Mouse (Mus musculus): Measurements from ENCODE around the gene Gm17542. TPM values are rescaled to one million over a fixed set of nuclear protein-coding genes. Genes with fewer than 3 reads are reported as not detected.
A peak's percentile ranks its signal among the peaks of the same experiment; 100 is the strongest.
"Not testable (repeated sequence)": the region's sequence is repeated elsewhere in the genome, so short reads cannot be mapped to it uniquely, and the experiment has no call there.

Gm17542 gene
- not detected in 2 replicates for polyA plus RNA-seq (2015; fragmentation: Nextera tagmentation; extraction: Ambion mirVana)

DNA sequence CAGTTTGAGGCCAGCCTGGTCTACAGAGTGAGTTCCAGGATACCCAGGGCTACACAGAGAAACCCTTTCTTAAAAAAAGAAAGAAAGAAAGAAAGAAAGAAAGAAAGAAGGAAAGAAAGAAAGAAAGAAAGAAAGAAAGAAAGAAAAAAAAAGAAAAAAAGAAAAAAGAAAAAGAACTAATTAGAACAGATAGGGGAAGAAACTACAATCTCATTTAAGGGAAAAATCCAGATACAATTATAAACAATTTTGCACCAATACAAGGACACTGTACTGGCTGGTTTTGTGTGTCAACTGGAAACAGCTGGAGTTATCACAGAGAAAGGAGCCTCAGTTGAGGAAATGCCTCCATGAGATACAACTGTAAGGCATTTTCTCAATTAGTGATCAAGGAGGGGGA is at the start of gene Gm17542:
Gene Gm17542, minus strand, starts transcription at position 101 of the 400 bp plus-strand sequence.
- not testable (repeated sequence) for ATAC-seq (ENCODE audit: low read depth); H3K4me1 ChIP-seq (replicated peaks); H3K36me3 ChIP-seq; H3K27me3 ChIP-seq; H3K27ac ChIP-seq; H3K9ac ChIP-seq; H3K9me3 ChIP-seq (replicated peaks); H3K4me2 ChIP-seq; H3K4me3 ChIP-seq (replicated peaks); DNase-seq

DNA sequence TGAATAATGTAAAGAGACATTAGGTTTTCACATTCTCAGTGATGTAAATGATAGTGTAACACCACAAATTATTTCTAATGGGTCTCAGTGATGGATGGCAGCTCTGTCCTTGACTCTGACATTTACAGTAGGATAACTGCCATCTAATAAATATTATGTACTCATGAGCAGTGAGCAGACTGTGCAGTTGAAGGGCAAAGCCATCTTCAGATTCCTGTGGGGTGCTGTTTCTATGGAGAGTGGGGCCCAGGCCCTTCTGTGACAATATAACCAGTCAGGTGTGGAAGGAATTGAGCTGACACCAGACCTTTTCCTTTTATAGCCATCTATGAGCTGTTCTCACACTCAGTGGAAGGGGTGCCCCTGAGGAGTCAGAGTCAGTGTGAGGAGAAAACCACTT is 21.8 kb upstream of the Gm17542 start:
- no peak overlapping the region for H3K4me3 ChIP-seq (replicated peaks)
- H3K9ac ChIP-seq: no peak overlapping the region
- no peaks in the 10 kb centered on the region for H3K9me3 ChIP-seq (replicated peaks)
- H3K4me2 ChIP-seq: no peak overlapping the region
- no peak for DNase-seq
- no peaks in the 10 kb centered on the region for H3K27me3 ChIP-seq
- no peak for ATAC-seq (ENCODE audit: low read depth)
- no peaks in the 10 kb centered on the region for H3K4me1 ChIP-seq (replicated peaks)
- H3K27ac ChIP-seq: no peak overlapping the region
- no peaks in the 10 kb centered on the region for H3K36me3 ChIP-seq

DNA sequence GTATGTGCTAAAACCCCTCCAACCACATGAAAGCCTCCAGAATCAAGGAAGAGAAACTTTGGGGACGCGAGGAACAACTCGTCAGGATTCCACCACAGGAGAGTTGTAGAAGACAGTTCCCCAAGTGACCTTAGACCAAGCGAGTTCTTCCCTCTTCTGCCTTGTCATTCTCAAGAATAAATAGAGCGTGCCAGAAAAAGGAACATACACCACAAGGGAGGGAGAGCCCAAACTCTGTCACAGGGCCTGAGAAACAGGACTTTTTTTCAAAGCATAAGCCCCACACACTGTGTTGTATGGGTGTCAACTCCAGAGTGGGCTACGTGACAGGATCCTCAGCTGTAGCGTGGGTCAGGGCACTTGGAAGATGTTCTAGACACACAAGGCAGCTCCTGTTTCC is 20.1 kb upstream of the Gm17542 start:
- 61% methylated on average over 7 of the region's 7 CpGs for WGBS (ENCODE audit: insufficient replicate concordance)
- no peaks in the 10 kb centered on the region for H3K9me3 ChIP-seq (replicated peaks)
- H3K9ac ChIP-seq: no peak overlapping the region
- ATAC-seq (ENCODE audit: low read depth) (no peak), DNase-seq (no peak)
- H3K27me3 ChIP-seq: no peaks in the 10 kb centered on the region
- H3K4me1 ChIP-seq (replicated peaks): no peaks in the 10 kb centered on the region
- H3K36me3 ChIP-seq: no peaks in the 10 kb centered on the region
- no peak overlapping the region for H3K27ac ChIP-seq
- H3K4me3 ChIP-seq (replicated peaks): no peak overlapping the region
- no peak overlapping the region for H3K4me2 ChIP-seq

DNA sequence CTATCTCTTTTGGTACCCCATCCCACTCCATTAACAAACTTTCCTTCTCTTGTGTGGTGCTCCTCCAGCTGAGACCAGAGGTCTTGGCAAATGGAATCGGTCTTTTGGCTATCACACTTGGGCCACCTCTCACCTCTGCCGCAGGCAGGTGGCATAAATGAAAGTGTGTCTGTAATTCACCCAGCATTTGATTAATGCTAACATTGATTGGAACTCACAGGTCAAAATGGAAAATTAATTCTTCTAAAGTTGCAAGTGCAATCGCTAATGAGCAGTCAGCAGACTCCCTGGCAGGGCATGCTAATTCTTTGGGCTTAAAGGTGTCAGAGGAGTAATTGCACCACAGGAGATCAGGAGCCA is 3.2 kb downstream of the Gm17542 start:
- Histone ChIP-seq H3K4me2 (no peak overlapping the region), H3K36me3 (no peaks in the 10 kb centered on the region), H3K4me1 (replicated peaks) (no peaks in the 10 kb centered on the region), H3K9me3 (replicated peaks) (no peaks in the 10 kb centered on the region), H3K27ac (no peak overlapping the region), H3K9ac (no peak overlapping the region), H3K27me3 (no peaks in the 10 kb centered on the region), H3K4me3 (replicated peaks) (no peak overlapping the region)
- ATAC-seq (ENCODE audit: low read depth) (no peak), DNase-seq (no peak)
- WGBS (ENCODE audit: insufficient replicate concordance): 46% methylated on average over 3 of the region's 3 CpGs

DNA sequence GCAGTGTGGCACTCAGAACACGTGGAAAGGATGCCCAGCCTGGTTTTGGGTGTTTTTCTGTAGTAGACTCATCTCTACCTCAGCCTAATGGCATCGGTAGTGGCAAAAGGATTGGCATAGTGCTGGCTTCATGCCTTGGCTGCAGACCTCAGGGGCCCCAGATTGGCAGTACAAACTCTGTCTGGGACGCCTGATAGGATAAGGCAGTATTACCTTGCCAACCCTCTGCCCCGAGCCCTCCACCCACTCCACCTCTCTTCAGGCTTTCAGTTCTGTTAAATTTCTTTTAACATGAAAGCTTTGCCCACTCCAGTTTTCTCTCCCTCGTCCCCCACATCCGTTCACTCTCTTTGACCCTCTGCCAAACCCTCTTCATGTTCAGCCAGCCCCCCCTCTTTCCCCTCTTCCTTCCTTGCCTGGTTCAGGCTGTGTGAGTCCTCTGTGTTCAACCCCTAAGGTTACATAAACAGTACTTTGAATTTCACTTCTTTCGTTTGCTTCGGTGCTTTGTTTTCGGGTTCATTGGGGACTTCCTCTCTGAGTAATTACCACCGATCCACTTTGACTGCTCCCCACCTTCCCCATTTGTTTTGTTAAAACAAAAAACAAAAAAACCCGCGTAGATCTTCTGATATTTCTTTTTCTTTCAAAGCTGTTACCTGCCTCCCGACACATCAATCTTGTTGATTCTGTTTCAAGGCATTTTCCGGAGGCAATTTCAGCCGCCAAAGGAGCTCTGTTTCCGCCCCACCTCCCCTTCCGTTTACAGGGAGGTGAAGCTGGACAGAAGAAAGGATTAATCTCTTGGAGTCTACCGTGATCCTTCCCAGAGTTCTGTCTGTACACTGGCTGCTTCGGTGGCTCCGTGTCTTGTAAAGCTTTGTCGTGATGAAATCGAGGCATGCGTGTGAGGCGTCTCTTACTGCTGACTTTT is 3.9 kb downstream of the Gm17542 start:
- Histone ChIP-seq H3K27ac (no peak overlapping the region), H3K4me3 (replicated peaks) (no peak overlapping the region), H3K4me2 (peak overlapping the region; percentile 28), H3K4me1 (replicated peaks) (no peaks in the 10 kb centered on the region), H3K36me3 (no peaks in the 10 kb centered on the region), H3K27me3 (no peaks in the 10 kb centered on the region), H3K9me3 (replicated peaks) (no peaks in the 10 kb centered on the region), H3K9ac (no peak overlapping the region)
- ATAC-seq (ENCODE audit: low read depth) (no peak), DNase-seq (no peak)
- 33% methylated on average over 24 of the region's 24 CpGs for WGBS (ENCODE audit: insufficient replicate concordance)

DNA sequence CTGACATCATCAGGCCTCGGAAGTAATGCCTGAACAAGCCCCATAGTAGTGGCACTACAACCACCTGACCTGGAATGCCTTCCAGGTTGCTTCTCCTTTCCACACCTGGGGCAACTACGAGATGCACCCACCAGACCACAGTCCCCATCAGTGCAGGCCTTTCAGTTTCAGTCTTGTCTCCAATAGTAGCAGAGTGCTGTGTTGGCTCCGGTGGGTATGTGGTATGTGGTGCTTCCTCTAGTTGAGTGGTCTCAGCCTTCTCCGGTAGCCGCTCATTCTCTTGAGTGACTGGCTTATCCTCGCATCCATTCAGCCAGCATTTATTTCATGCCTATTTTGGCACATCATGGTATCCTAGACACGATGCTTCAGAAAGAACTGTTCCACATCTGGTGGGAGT is 4.8 kb downstream of the Gm17542 start:
- Histone ChIP-seq H3K36me3 (no peaks in the 10 kb centered on the region), H3K27me3 (no peaks in the 10 kb centered on the region), H3K4me3 (replicated peaks) (no peak overlapping the region), H3K9ac (no peak overlapping the region), H3K4me2 (no peak overlapping the region), H3K9me3 (replicated peaks) (no peaks in the 10 kb centered on the region), H3K27ac (no peak overlapping the region), H3K4me1 (replicated peaks) (no peaks in the 10 kb centered on the region)
- DNase-seq (no peak), ATAC-seq (ENCODE audit: low read depth) (no peak)
- WGBS (ENCODE audit: insufficient replicate concordance): 63% methylated on average over 7 of the region's 7 CpGs

DNA sequence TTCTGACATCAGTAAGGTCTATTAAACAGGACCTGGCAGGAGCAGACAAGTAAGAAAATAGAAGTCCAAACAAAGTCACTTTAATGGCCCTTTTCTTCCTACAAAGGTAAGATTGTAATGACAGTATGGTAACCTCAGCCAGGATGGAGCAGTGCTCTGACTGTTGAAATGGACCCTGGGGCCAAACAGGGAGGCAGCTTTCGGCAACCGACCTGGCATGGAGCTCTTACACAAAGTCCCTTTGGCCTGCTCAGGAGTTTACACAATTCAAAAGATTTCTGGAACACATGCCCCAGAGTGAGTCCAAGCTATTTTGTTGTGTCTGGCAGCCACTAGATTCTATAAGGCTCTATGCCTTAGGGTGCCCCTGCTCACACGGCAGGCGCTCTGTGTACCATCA is 9.0 kb downstream of the Gm17542 start:
- H3K4me1 ChIP-seq (replicated peaks): no peaks in the 10 kb centered on the region
- no peak overlapping the region for H3K4me2 ChIP-seq
- H3K36me3 ChIP-seq: no peaks in the 10 kb centered on the region
- ATAC-seq (ENCODE audit: low read depth): no peak
- H3K4me3 ChIP-seq (replicated peaks): no peak overlapping the region
- WGBS (ENCODE audit: insufficient replicate concordance): 79% methylated on average over 4 of the region's 4 CpGs
- no peaks in the 10 kb centered on the region for H3K27me3 ChIP-seq
- no peak overlapping the region for H3K27ac ChIP-seq
- no peak overlapping the region for H3K9ac ChIP-seq
- DNase-seq: no peak
- H3K9me3 ChIP-seq (replicated peaks): no peaks in the 10 kb centered on the region; the same call in 1 of the 2 replicates

DNA sequence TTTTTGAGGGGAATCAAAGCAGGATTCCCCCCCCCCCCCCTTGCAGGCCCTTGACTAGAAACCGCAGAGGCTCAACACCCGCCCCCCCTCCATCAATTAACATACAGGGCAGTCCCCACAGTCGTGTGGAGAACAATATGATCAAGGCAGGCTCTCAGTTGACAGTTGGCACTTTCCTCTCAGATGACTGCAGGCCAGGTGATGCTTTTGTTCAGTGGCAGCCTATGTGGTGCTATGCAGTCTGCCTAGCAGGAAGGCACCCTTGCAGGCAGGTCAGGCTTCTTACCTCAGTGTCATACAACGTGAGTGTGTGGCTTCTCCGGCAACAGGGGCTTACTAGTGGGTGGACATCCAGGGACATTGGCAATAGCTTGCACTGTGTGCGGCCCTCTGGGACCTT is 17.4 kb downstream of the Gm17542 start:
- Histone ChIP-seq H3K4me3 (replicated peaks) (no peak overlapping the region), H3K27me3 (no peaks in the 10 kb centered on the region), H3K9ac (no peak overlapping the region), H3K4me2 (no peak overlapping the region), H3K36me3 (no peaks in the 10 kb centered on the region), H3K27ac (no peak overlapping the region), H3K9me3 (replicated peaks) (no peaks in the 10 kb centered on the region; the same call in 1 of the 2 replicates), H3K4me1 (replicated peaks) (no peaks in the 10 kb centered on the region)
- ATAC-seq (ENCODE audit: low read depth) (no peak), DNase-seq (no peak)
- WGBS (ENCODE audit: insufficient replicate concordance): 34% methylated on average over 5 of the region's 6 CpGs

DNA sequence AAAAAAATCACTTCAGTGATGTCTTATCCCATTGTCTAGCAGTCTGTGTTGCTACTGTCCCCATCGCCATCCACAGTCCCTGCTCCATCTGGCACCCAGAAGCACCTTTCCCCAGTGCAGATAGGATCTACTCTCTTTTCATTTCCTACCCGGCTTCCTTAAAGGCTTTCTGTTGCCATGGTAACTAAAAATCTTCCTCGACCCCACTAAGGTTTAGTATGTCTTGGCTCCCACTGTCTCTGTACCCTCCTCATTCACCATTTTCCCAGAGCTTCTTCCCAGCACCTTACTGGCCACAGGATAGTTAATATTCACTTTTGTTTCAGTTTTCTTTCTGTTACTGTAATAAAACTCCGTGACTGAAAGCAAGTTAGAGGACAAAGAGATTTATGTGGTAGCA is 17.9 kb downstream of the Gm17542 start:
- Histone ChIP-seq H3K27ac (no peak overlapping the region), H3K27me3 (no peaks in the 10 kb centered on the region), H3K9me3 (replicated peaks) (no peaks in the 10 kb centered on the region), H3K4me3 (replicated peaks) (no peak overlapping the region), H3K36me3 (no peaks in the 10 kb centered on the region), H3K4me1 (replicated peaks) (no peaks in the 10 kb centered on the region), H3K4me2 (no peak overlapping the region), H3K9ac (no peak overlapping the region)
- DNase-seq (no peak), ATAC-seq (ENCODE audit: low read depth) (no peak)
- WGBS (ENCODE audit: insufficient replicate concordance): 35% methylated on average over 4 of the region's 4 CpGs

DNA sequence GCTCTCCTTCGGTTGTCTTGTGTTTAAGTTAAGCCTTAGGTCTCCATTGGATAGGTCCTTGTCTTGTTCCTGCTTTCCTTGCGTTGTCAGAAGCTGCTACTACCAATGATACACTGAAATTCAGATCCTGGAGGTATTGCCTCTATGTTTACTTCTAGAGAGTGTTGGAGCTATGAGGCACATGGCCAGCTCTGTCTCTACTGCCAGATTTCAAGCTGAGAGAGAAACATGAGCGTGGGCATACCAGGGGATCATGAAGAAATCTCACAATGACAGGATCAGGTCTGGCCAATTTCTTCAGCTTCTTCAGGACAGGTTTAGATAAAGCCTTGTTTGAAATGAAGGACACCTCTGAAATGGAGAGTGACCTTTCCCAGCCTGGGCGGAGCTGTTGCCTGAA is 19.1 kb downstream of the Gm17542 start:
- Histone ChIP-seq H3K36me3 (no peaks in the 10 kb centered on the region), H3K9me3 (replicated peaks) (no peaks in the 10 kb centered on the region), H3K4me2 (no peak overlapping the region), H3K27ac (no peak overlapping the region), H3K9ac (no peak overlapping the region), H3K4me3 (replicated peaks) (no peak overlapping the region), H3K4me1 (replicated peaks) (no peaks in the 10 kb centered on the region), H3K27me3 (no peaks in the 10 kb centered on the region)
- DNase-seq (no peak), ATAC-seq (ENCODE audit: low read depth) (no peak)
- 57% methylated on average over 4 of the region's 4 CpGs for WGBS (ENCODE audit: insufficient replicate concordance)

DNA sequence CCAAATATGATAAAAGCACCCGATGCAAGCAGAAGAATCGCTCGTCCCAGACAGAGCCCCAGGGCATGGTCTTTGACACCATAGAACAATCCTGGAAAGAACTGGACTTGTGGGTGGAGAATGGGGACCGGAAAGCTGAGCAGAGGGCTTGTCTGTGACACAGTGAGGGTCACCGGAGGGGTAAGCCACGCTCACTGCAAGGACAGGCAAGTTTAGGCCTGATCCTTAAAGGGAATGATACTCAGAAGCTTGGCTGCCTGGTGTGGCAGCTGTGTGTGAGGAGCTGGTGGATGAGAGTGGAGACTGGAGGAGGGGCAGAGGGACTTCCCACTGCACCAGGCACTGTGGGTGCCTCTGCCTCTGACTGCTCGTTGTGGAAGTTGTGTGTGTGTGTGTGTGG is 27.0 kb downstream of the Gm17542 start:
- DNase-seq: no peak
- Histone ChIP-seq H3K27me3 (no peaks in the 10 kb centered on the region), H3K4me3 (replicated peaks) (no peak overlapping the region), H3K36me3 (no peaks in the 10 kb centered on the region), H3K9me3 (replicated peaks) (no peaks in the 10 kb centered on the region), H3K9ac (no peak overlapping the region), H3K27ac (no peak overlapping the region), H3K4me1 (replicated peaks) (no peaks in the 10 kb centered on the region), H3K4me2 (no peak overlapping the region)
- no peak for ATAC-seq (ENCODE audit: low read depth)
- 72% methylated on average over 6 of the region's 7 CpGs for WGBS (ENCODE audit: insufficient replicate concordance)

DNA sequence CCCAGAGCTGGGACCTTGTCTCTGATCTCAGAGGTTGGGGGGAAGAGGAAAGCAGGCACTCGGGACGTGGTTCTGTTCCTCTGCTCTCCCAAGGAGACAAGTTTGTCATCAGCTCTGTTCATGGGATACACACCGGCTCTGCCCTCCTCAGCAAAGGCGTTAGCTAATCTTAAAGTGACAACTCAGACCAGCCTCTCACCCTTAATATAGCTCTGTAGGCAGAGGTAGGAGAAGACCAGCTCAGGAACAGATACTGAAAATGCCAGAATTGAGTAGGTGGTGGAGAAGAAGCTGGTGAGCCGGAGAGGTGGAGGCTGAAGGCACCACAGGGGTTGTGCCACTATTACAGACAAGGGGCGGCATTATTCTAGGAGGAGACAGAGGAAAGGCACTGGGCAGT is 38.7 kb downstream of the Gm17542 start:
- Histone ChIP-seq H3K36me3 (no peaks in the 10 kb centered on the region), H3K4me2 (no peak overlapping the region), H3K27ac (no peak overlapping the region), H3K4me1 (replicated peaks) (no peaks in the 10 kb centered on the region; the same call in 1 of the 2 replicates), H3K9ac (no peak overlapping the region), H3K4me3 (replicated peaks) (no peak overlapping the region), H3K27me3 (0 out of 2 replicates have a peak, but pooled peaks cover 2% of the 10 kb centered on the region), H3K9me3 (replicated peaks) (no peaks in the 10 kb centered on the region)
- no peak for ATAC-seq (ENCODE audit: low read depth)
- no peak for DNase-seq
- WGBS (ENCODE audit: insufficient replicate concordance): 61% methylated on average over 6 of the region's 6 CpGs
